Mouse (Mus musculus): ENCODE data around the gene Smim24. TPM values are rescaled to one million over a fixed set of nuclear protein-coding genes. Genes with fewer than 3 reads are reported as not detected.
A peak's percentile ranks its signal among the peaks of the same experiment; 100 is the strongest.

The Smim24 gene
- total and polyA plus RNA-seq, 2 experiments, result 1.3 to 4.1 TPM

DNA sequence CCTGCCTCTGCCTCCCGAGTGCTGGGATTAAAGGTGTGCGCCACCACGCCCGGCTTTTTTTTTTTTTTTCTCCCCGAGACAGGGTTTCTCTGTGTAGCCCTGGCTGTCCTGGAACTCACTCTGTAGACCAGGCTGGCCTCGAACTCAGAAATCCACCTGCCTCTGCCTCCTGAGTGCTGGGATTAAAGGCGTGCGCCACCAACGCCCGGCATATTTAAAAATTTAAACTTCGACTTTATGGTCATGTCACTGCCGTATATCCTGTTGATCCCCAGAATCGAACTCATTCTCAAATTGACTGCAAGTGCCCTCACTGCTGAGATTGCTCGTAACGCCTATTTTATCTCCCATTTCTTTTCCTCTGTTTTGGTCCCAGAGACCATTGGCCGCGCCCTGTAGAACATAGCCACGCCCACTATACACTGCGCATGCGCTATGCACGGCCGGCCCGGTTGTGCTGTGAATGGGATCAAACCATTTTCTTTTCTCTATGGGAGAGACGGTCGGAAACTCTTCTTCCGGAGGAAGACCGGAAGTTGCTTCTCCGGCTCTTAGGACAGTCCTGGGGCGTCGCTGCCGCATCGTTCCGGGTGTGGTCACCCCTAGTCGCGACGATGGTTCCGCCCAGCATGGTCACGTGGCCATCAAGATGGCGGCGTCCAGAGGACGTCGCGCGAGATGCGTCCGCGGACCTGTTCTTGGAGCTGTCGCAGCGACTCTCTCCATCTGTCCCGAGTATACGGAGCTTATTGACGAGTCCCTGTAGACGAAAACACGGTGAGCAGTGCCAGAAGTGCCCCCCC is 8.8 kb upstream of the Smim24 start, which contains the start of the genes Dohh and Gm48551:
Gene Dohh, plus strand, starts transcription at position 627 of the 803 bp plus-strand sequence.
Gene Gm48551, plus strand, starts transcription at position 665 of the 803 bp plus-strand sequence.
- H3K9ac ChIP-seq (ENCODE audit: low read depth, low read length), result peak within 1 kb of the TSS; percentile 89
- H3K27ac ChIP-seq (replicated peaks; ENCODE audit: insufficient read depth, low read depth, low read length), result peak within 1 kb of the TSS; percentile 70
- DNase-seq (ENCODE audit: extremely low read depth, low read depth, low spot score), result peak; percentile 97
- 3% methylated on average over 52 of the region's 54 CpGs for WGBS
- peaks cover 13% of the 10 kb centered on the region for H3K79me2 ChIP-seq (ENCODE audit: control insufficient read depth, insufficient read depth, low read length)
- H3K4me1 ChIP-seq (ENCODE audit: control insufficient read depth, insufficient read depth, low read length), result peaks cover 11% of the 10 kb centered on the region
- peak within 1 kb of the TSS; percentile 88 for H3K4me3 ChIP-seq (ENCODE audit: insufficient read depth, low read depth, low read length)
- no peaks in the 10 kb centered on the region for H3K27me3 ChIP-seq (ENCODE audit: control insufficient read depth, insufficient read depth, low read length)
- TF ChIP-seq CTCF (IDR thresholded peaks at IDR 0.05; ENCODE audit: low read depth, low read length) (no peak), POLR2A (IDR thresholded peaks at IDR 0.05; ENCODE audit: extremely low read depth, insufficient read depth, low read length) (peak; percentile 84)
- 0 out of 2 replicates have a peak, but pooled peaks cover 1% of the 10 kb centered on the region for H3K36me3 ChIP-seq (ENCODE audit: control insufficient read depth, insufficient read depth, low read length)

DNA sequence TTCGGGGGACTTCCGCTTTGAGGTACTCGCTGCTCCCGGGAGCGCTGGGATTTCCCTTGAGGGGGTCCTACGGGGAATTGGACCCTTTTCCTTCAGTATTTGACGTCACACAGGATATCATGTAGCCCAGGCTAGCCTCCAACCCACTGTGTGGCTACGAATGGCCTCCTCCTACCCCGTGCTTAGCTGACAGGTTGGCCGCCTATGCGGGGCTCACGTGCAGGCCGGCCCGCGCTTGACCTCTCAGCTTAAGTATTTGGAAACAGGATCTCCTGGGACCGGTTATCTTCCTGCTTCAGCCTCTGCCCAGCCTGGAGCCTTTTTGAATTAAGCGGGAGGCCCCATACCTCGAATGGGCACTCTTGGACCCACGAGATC is 8.3 kb upstream of the Smim24 start:
- DNase-seq (ENCODE audit: extremely low read depth, low read depth, low spot score), result no peak
- Histone ChIP-seq H3K4me1 (ENCODE audit: control insufficient read depth, insufficient read depth, low read length) (peaks cover 14% of the 10 kb centered on the region), H3K27ac (replicated peaks; ENCODE audit: insufficient read depth, low read depth, low read length) (peak overlapping the region; percentile 70), H3K9ac (ENCODE audit: low read depth, low read length) (peak overlapping the region; percentile 89), H3K4me3 (ENCODE audit: insufficient read depth, low read depth, low read length) (peak overlapping the region; percentile 88), H3K79me2 (ENCODE audit: control insufficient read depth, insufficient read depth, low read length) (peaks cover 13% of the 10 kb centered on the region), H3K27me3 (ENCODE audit: control insufficient read depth, insufficient read depth, low read length) (no peaks in the 10 kb centered on the region), H3K36me3 (ENCODE audit: control insufficient read depth, insufficient read depth, low read length) (0 out of 2 replicates have a peak, but pooled peaks cover 1% of the 10 kb centered on the region)
- TF ChIP-seq CTCF (IDR thresholded peaks at IDR 0.05; ENCODE audit: low read depth, low read length) (no peak), POLR2A (IDR thresholded peaks at IDR 0.05; ENCODE audit: extremely low read depth, insufficient read depth, low read length) (no peak)
- WGBS, result under 1% methylated on average over 19 of the region's 19 CpGs

- peaks cover 13% of the 10 kb centered on the region for H3K79me2 ChIP-seq (ENCODE audit: control insufficient read depth, insufficient read depth, low read length)
- no peak overlapping the region for H3K4me3 ChIP-seq (ENCODE audit: insufficient read depth, low read depth, low read length)
- no peak for DNase-seq (ENCODE audit: extremely low read depth, low read depth, low spot score)
- H3K36me3 ChIP-seq (ENCODE audit: control insufficient read depth, insufficient read depth, low read length), result 0 out of 2 replicates have a peak, but pooled peaks cover 1% of the 10 kb centered on the region
- H3K27ac ChIP-seq (replicated peaks; ENCODE audit: insufficient read depth, low read depth, low read length), result no peak overlapping the region
- H3K9ac ChIP-seq (ENCODE audit: low read depth, low read length), result no peak overlapping the region
- H3K4me1 ChIP-seq (ENCODE audit: control insufficient read depth, insufficient read depth, low read length), result peaks cover 14% of the 10 kb centered on the region
- TF ChIP-seq POLR2A (IDR thresholded peaks at IDR 0.05; ENCODE audit: extremely low read depth, insufficient read depth, low read length), result no peak
- TF ChIP-seq CTCF (IDR thresholded peaks at IDR 0.05; ENCODE audit: low read depth, low read length), result no peak
- WGBS, result 52% methylated on average over 22 of the region's 22 CpGs
- no peaks in the 10 kb centered on the region for H3K27me3 ChIP-seq (ENCODE audit: control insufficient read depth, insufficient read depth, low read length)
Observed at GRCm38 (mm10) chr10:81385603-81386306, 7.1 kb upstream of the Smim24 start.

DNA sequence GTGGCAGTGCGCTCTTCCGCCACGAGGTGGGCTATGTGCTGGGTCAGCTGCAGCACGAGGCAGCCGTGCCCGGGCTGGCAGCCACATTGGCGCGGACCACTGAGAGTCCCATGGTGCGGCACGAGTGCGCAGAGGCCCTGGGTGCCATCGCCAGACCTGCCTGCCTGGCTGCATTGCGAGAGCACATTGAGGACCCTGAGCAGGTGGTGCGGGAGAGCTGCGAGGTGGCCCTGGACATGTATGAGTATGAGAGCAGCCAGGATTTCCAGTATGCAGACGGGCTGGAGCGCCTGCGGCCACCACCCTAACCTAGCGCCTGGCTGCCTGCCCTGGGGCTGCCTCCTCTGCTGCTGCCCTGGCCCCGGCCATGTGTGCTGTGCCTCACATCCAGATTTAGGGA is 5.1 kb upstream of the Smim24 start:
- TF ChIP-seq CTCF (IDR thresholded peaks at IDR 0.05; ENCODE audit: low read depth, low read length) (no peak), POLR2A (IDR thresholded peaks at IDR 0.05; ENCODE audit: extremely low read depth, insufficient read depth, low read length) (no peak)
- no peak overlapping the region for H3K27ac ChIP-seq (replicated peaks; ENCODE audit: insufficient read depth, low read depth, low read length)

GRCm38 (mm10) chr10:81388505-81389055 is 4.3 kb upstream of the Smim24 start, which contains the start of gene Gm48552:
Gene Gm48552 (plus strand): TSS chr10:81389005.
- WGBS, result 32% methylated on average over 5 of the region's 5 CpGs
- no peak within 1 kb of the TSS for H3K4me3 ChIP-seq (ENCODE audit: insufficient read depth, low read depth, low read length)
- peak; percentile 58 for DNase-seq (ENCODE audit: extremely low read depth, low read depth, low spot score)
- H3K36me3 ChIP-seq (ENCODE audit: control insufficient read depth, insufficient read depth, low read length), result 0 out of 2 replicates have a peak, but pooled peaks cover 1% of the 10 kb centered on the region
- no peaks in the 10 kb centered on the region for H3K27me3 ChIP-seq (ENCODE audit: control insufficient read depth, insufficient read depth, low read length)
- H3K27ac ChIP-seq (replicated peaks; ENCODE audit: insufficient read depth, low read depth, low read length), result no peak within 1 kb of the TSS
- no peak within 1 kb of the TSS for H3K9ac ChIP-seq (ENCODE audit: low read depth, low read length)
- H3K4me1 ChIP-seq (ENCODE audit: control insufficient read depth, insufficient read depth, low read length), result peaks cover 17% of the 10 kb centered on the region
- peaks cover 13% of the 10 kb centered on the region for H3K79me2 ChIP-seq (ENCODE audit: control insufficient read depth, insufficient read depth, low read length)
- TF ChIP-seq CTCF (IDR thresholded peaks at IDR 0.05; ENCODE audit: low read depth, low read length), result no peak
- no peak for TF ChIP-seq POLR2A (IDR thresholded peaks at IDR 0.05; ENCODE audit: extremely low read depth, insufficient read depth, low read length)

More for the DNA sequence above, 5.1 kb upstream of the Smim24 start:
- 86% methylated on average over 20 of the region's 20 CpGs for WGBS
- Histone ChIP-seq H3K4me3 (ENCODE audit: insufficient read depth, low read depth, low read length) (no peak overlapping the region), H3K9ac (ENCODE audit: low read depth, low read length) (no peak overlapping the region), H3K79me2 (ENCODE audit: control insufficient read depth, insufficient read depth, low read length) (peaks cover 13% of the 10 kb centered on the region), H3K36me3 (ENCODE audit: control insufficient read depth, insufficient read depth, low read length) (0 out of 2 replicates have a peak, but pooled peaks cover 1% of the 10 kb centered on the region), H3K27me3 (ENCODE audit: control insufficient read depth, insufficient read depth, low read length) (no peaks in the 10 kb centered on the region), H3K4me1 (ENCODE audit: control insufficient read depth, insufficient read depth, low read length) (peaks cover 14% of the 10 kb centered on the region)
- no peak for DNase-seq (ENCODE audit: extremely low read depth, low read depth, low spot score)
